Mouse (Mus musculus) midbrain, embryonic 12.5 days (tissue): ENCODE measurements around the gene Ncoa7. TPM values are rescaled to one million over a fixed set of nuclear protein-coding genes. Genes with fewer than 3 reads are reported as not detected.
"Not testable (repeated sequence)": the region's sequence is repeated elsewhere in the genome, so short reads cannot be mapped to it uniquely, and the experiment has no call there.

Experiments used
- ATAC-seq: fragments of 200-750 bp; cut with Nextera tagmentation; 2 replicates; pipeline ENCODE4 v1.8.0; 2017; ENCODE audit warnings: low read depth, moderate TSS enrichment, moderate library complexity; ENCODE audit not compliant: low FRiP score
- H3K27ac ChIP-seq: fragments of 300-500 bp; sonication (generic); replicated peaks from 2 replicates; pipeline ENCODE4 v1.5.1; 2016; ENCODE audit warnings: mild to moderate bottlenecking
- H3K27me3 ChIP-seq: fragments of 300-500 bp; sonication (generic); 2 replicates; pipeline ENCODE4 v1.6.1; 2016; ENCODE audit warnings: mild to moderate bottlenecking
- H3K36me3 ChIP-seq: fragments of 300-500 bp; sonication (generic); 2 replicates; pipeline ENCODE4 v1.6.1; 2016
- H3K4me1 ChIP-seq: fragments of 300-500 bp; sonication (generic); 2 replicates; pipeline ENCODE4 v1.6.1; 2016
- H3K4me2 ChIP-seq: fragments of 300-500 bp; sonication (generic); replicated peaks from 2 replicates; pipeline ENCODE4 v1.6.1; 2016; ENCODE audit warnings: mild to moderate bottlenecking, moderate library complexity
- H3K4me3 ChIP-seq: fragments of 300-500 bp; sonication (generic); 2 replicates; pipeline ENCODE4 v1.5.1; 2016; ENCODE audit warnings: mild to moderate bottlenecking
- H3K9ac ChIP-seq: fragments of 300-500 bp; sonication (generic); replicated peaks from 2 replicates; pipeline ENCODE4 v1.6.1; 2016; ENCODE audit warnings: mild to moderate bottlenecking, moderate library complexity
- H3K9me3 ChIP-seq: fragments of 300-500 bp; sonication (generic); 2 replicates; pipeline ENCODE4 v1.6.1; 2016; ENCODE audit warnings: mild to moderate bottlenecking
- WGBS: fragments of 180-500 bp; shearing (Covaris S2); methylation state at CpG from one replicate; pipeline ENCODE4 v1.1.7; 2016; 5-methylcytosine and 5-hydroxymethylcytosine counted together
- polyA plus RNA-seq: library from polyadenylated mRNA; unstranded; fragments of >200 nt; fragmentation: Nextera tagmentation; extraction: Ambion mirVana; gene quantifications from 2 replicates; pipeline ENCODE4 v1.2.1, GENCODE M21; 2016

Gene Ncoa7
- polyA plus RNA-seq, 1 experiment from 2014 or later: 8.0 TPM

DNA sequence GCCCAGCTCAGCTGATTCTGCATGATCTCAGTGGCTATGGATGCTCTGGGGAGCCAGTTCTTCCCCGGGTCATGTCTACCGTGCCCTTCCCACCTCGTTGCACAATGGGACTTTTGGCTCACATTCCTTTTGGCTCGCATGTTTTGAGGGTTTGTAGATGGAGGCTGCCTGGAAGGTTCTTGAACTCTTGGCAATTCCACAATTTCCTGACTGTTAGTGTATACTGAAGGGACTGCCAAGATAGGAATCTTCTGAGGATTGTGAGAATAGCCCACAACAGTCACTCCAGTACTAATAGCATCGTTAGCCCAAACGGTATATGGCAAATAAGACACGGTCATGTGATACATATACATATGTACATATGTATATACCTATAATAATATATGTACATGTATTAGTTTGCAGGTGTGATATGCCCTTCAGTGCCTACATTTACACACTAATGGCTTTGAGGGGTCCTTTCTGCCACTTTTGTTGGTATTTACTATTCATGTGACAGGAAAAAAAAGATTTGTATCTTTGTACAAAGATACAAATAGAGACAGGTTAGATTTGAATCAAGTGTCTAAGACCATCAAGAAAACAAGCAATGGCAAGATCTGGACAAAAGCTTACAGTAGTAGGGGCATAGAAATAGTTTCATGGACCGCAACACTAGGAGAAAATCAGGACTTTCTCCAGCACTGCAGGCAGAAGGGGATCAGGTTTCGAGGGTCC is 7.3 kb upstream of the Ncoa7 start:
- H3K9me3 ChIP-seq: no peaks in the 10 kb centered on the region
- no peaks in the 10 kb centered on the region for H3K4me1 ChIP-seq
- peak overlapping the region; percentile 45 for H3K4me2 ChIP-seq
- H3K36me3 ChIP-seq: no peaks in the 10 kb centered on the region
- no peak overlapping the region for H3K27ac ChIP-seq
- peak; percentile 72 for ATAC-seq
- no peak overlapping the region for H3K9ac ChIP-seq
- H3K27me3 ChIP-seq: no peaks in the 10 kb centered on the region
- 44% methylated on average over 9 of the region's 9 CpGs for WGBS
- peak overlapping the region; percentile 38 for H3K4me3 ChIP-seq

DNA sequence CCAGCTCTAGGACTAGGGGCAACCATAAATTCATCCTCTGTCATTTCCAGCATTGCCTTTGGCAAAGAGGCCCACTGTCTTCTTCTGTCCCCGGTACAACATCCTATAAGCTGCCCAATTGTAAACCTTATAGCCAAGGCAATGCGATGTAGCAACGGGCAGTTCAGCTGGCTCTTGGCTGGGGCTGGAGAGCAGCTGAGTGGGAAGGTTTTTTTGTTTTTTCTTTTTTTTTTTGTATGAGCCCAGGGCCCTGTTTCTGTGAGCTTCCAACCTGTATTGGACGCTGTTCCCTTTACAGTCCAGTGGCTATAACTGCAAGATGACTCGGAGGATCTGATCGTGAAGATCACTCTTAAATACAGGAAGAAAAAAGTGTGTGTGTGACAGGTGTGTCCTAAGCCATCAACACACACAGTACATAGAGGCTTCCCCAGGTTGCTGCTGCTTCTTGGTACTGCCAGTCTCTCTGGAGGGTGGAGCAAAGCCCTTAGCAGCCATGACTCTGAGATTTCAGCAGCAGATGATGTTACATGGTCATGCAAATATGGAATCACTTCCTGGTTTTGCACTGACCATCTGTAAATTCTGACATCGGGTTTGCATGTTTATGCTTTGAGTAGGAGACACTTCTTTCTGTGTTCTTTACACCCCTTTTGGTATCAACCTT is 594 bp upstream of the Ncoa7 start:
- H3K4me2 ChIP-seq: peak overlapping the region; percentile 55
- 36% methylated on average over 7 of the region's 7 CpGs for WGBS
- H3K9ac ChIP-seq: peak overlapping the region; percentile 84
- no peak; the same call in 1 of the 2 replicates for ATAC-seq
- peaks cover 7% of the 10 kb centered on the region; the same call in 1 of the 2 replicates for H3K4me1 ChIP-seq
- no peaks in the 10 kb centered on the region for H3K27me3 ChIP-seq
- no peaks in the 10 kb centered on the region for H3K9me3 ChIP-seq
- H3K27ac ChIP-seq: peak overlapping the region; percentile 91
- peak overlapping the region; percentile 81 for H3K4me3 ChIP-seq
- no peaks in the 10 kb centered on the region for H3K36me3 ChIP-seq

DNA sequence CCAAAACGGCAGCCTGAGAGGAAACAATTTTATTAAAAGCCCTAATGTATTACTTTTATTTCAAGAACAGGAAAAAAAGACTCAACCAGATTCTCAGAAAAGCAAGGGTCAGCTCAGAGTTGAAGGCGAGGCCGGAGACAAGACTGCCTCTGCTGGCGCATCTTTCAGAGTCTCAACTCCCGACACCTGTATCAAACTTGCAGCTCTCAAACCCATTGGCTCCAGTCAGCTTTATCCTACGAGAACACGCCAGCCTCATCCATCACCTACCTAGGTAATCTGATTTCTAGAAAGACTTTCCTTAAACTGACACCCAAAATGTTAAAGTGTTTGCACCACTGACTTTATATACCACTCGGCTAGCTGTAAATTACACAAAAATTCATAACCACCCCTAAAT is 1.1 kb downstream of the Ncoa7 start:
- Histone ChIP-seq H3K9ac (peak overlapping the region; percentile 84), H3K9me3 (no peaks in the 10 kb centered on the region), H3K4me1 (peaks cover 7% of the 10 kb centered on the region; the same call in 1 of the 2 replicates), H3K4me3 (peak overlapping the region; percentile 81), H3K4me2 (peak overlapping the region; percentile 55), H3K27me3 (no peaks in the 10 kb centered on the region), H3K36me3 (no peaks in the 10 kb centered on the region), H3K27ac (peak overlapping the region; percentile 91)
- no peak for ATAC-seq
- WGBS: 7% methylated on average over 8 of the region's 8 CpGs

DNA sequence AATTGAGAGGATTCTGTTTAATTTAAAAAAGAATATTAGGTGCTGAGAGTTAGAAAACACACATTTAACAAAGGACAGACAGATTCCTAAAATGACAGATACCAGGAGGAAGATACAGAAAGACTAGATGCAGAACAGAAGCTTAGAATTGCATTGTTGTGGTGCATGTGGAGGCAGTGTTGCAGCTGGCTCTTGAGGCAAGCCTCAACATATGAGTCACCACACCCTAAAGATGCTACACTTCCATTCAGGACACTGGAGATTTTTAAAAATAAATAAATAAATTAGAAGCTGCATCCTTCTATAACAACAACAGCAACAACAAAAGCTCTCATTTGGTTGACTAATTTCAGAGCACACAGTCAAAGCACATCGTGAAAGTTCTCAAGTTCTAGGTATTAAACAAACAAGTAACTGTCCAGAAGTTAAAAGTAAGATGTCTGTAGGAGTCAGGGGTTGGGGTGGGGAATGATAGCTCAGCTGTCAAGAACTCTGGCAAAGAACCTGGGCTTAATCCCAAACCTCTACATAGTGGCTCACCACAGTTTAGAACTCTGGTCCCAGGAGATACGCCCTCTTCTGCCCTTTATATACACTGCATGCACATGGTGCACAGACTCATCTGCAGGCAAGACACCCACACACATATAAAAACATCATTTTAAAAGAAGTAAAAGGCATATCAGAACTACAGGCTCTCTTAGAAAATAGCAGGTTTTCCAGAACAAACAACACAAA is 3.2 kb downstream of the Ncoa7 start:
- no peak overlapping the region for H3K27ac ChIP-seq
- H3K4me2 ChIP-seq: no peak overlapping the region
- 0 out of 2 replicates have a peak, but pooled peaks cover 8% of the 10 kb centered on the region for H3K9me3 ChIP-seq
- H3K9ac ChIP-seq: no peak overlapping the region
- H3K36me3 ChIP-seq: no peaks in the 10 kb centered on the region
- H3K27me3 ChIP-seq: no peaks in the 10 kb centered on the region
- ATAC-seq: no peak
- H3K4me3 ChIP-seq: no peak overlapping the region
- H3K4me1 ChIP-seq: peaks cover 7% of the 10 kb centered on the region; the same call in 1 of the 2 replicates
- WGBS: 88% methylated on average over 2 of the region's 2 CpGs

DNA sequence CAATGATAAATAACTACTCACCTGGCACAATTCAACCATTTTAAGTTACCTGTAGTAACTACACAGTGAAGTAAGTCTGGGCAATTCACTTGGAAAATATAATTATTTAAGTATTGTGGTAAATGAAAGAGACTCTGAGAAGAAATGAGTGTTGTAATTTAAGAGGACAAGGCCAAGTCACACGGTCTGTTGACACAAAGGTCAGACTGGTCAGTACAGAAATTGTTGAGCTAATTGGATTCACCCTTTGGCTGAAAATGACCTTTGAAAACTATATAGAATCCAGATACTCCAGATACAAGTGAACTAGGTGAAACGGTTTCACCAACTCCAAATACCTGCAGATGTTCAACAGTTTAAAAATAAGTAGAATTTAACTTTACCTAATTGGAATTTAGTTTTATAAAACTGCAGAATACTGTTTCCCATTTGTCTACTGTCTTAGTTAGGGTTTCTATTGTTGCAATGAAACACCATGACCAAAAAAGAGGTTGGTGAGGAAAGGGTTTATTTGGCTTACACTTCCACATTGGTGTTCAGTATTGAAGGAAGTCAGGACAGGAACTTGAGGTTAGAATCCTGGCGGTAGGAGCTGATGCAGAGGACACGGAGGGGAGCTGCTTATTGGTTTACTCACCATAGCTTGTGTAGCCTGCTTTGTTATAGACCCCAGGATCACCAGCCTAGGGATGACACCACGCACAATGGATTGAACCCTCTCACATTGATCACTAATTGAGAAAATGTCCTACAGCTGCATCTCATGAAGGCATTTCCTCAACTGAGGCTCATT is 6.5 kb downstream of the Ncoa7 start:
- 82% methylated on average over 5 of the region's 5 CpGs for WGBS

DNA sequence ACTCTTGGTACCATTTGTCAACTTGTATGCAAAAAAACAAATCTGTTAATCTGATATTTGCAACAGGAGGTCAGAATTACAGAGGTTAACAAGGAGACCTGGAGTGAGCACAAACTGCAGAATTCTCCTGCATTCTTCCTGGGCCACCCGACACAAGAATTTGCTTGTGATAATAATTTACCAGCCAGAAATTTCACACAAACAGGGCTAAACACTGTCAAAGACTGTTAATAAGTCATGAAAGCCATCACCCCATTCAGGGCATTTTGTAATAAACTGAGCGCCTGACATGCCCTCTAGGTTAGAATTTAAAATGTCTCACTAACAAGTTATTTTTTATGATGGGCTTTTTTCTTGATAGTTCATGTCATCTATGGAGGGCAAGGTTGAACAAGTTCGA is 12.1 kb downstream of the Ncoa7 start:
- Histone ChIP-seq H3K27ac (no peak overlapping the region), H3K36me3 (0 out of 2 replicates have a peak, but pooled peaks cover 6% of the 10 kb centered on the region), H3K4me2 (no peak overlapping the region), H3K27me3 (no peaks in the 10 kb centered on the region), H3K4me3 (no peak overlapping the region), H3K4me1 (no peaks in the 10 kb centered on the region), H3K9me3 (0 out of 2 replicates have a peak, but pooled peaks cover 5% of the 10 kb centered on the region), H3K9ac (no peak overlapping the region)
- no peak for ATAC-seq
- 92% methylated on average over 3 of the region's 3 CpGs for WGBS

More for the DNA sequence above, 6.5 kb downstream of the Ncoa7 start:
- Histone ChIP-seq H3K9ac (no peak overlapping the region), H3K27me3 (no peaks in the 10 kb centered on the region), H3K27ac (no peak overlapping the region), H3K4me3 (no peak overlapping the region), H3K4me1 (no peaks in the 10 kb centered on the region), H3K4me2 (no peak overlapping the region), H3K36me3 (0 out of 2 replicates have a peak, but pooled peaks cover 6% of the 10 kb centered on the region), H3K9me3 (0 out of 2 replicates have a peak, but pooled peaks cover 8% of the 10 kb centered on the region)
- no peak for ATAC-seq

DNA sequence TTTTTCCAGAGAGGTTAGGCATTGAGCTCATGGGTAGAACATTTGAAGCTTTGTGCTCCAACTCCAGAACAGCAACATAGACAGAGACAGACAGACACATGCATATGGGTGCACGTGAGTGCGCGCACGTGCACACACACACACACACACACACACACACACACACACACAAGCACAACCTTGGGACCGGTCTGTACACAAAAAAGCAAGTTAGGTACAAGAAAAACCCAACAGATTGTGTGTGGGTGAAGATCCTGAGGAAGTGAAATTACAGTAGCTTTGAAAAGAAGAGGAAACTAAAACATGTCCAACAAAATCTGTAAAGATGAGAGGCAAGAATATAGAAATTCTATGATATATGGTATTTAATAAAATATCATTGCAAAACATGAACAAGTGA is 13.6 kb downstream of the Ncoa7 start:
- no peaks in the 10 kb centered on the region for H3K4me1 ChIP-seq
- H3K27me3 ChIP-seq: no peaks in the 10 kb centered on the region
- 0 out of 2 replicates have a peak, but pooled peaks cover 4% of the 10 kb centered on the region for H3K36me3 ChIP-seq
- no peak overlapping the region for H3K27ac ChIP-seq
- no peak for ATAC-seq
- no peak overlapping the region for H3K4me3 ChIP-seq
- 90% methylated on average over 5 of the region's 5 CpGs for WGBS
- H3K9ac ChIP-seq: no peak overlapping the region
- H3K9me3 ChIP-seq: no peaks in the 10 kb centered on the region
- H3K4me2 ChIP-seq: no peak overlapping the region

DNA sequence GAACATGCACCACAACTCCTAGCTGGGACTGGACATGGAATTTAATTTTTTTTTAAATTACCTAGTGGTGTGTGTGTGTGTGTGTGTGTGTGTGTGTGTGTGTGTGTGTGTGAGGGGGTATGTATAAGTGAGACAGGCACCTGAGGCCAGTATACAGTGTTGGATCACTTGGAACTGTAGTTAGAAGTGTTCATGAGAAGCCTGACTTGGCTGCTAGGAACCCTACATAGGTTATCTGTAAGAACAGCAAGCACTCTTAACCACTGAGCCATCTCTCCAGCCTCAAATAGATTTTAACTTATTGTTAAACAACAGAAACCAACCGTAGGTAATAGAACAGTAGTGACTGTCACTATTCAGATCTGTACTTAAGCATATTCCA is 14.8 kb downstream of the Ncoa7 start:
- Histone ChIP-seq H3K36me3 (no peaks in the 10 kb centered on the region), H3K4me3 (no peak overlapping the region), H3K4me2 (no peak overlapping the region), H3K9ac (no peak overlapping the region), H3K9me3 (no peaks in the 10 kb centered on the region), H3K27ac (no peak overlapping the region), H3K27me3 (no peaks in the 10 kb centered on the region), H3K4me1 (no peaks in the 10 kb centered on the region)
- 88% methylated on average over 1 of the region's 1 CpGs for WGBS
- no peak for ATAC-seq

DNA sequence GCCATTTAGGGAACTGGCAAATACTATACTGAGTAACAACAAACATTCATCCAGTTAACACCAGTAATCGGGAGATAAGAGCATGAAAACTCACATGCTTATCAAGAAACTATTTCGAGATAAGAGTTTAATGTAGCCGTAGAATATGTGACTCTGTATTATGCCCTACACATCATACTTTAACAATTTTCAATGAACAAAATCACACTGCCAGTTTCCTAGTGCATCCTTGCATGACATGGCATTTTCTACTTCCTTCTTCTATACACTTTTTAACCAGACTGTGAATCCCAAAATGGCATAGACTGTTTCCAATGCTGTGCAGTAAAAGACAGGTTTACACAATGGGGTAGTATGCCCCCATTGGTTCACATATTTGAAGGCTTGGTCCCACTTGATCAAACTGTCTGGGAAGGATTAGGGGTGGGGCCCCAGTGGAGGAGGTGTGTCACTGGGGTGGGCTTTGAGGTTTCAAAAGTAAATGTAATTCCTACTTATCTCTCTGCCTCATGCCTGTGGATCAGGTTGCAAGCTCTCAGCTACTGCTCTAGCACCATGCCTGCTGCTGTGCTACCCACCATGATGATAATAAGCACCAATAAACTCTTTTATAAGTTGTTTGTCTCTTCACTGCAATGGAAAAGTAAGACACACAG is 15.3 kb downstream of the Ncoa7 start:
- H3K9ac ChIP-seq: no peak overlapping the region
- no peaks in the 10 kb centered on the region for H3K27me3 ChIP-seq
- H3K4me2 ChIP-seq: no peak overlapping the region
- 95% methylated on average over 3 of the region's 3 CpGs for whole genome bisulfite sequencing
- H3K4me3 ChIP-seq: no peak overlapping the region
- no peaks in the 10 kb centered on the region for H3K9me3 ChIP-seq
- no peaks in the 10 kb centered on the region for H3K36me3 ChIP-seq
- no peaks in the 10 kb centered on the region for H3K4me1 ChIP-seq
- no peak for ATAC-seq
- H3K27ac ChIP-seq: no peak overlapping the region

DNA sequence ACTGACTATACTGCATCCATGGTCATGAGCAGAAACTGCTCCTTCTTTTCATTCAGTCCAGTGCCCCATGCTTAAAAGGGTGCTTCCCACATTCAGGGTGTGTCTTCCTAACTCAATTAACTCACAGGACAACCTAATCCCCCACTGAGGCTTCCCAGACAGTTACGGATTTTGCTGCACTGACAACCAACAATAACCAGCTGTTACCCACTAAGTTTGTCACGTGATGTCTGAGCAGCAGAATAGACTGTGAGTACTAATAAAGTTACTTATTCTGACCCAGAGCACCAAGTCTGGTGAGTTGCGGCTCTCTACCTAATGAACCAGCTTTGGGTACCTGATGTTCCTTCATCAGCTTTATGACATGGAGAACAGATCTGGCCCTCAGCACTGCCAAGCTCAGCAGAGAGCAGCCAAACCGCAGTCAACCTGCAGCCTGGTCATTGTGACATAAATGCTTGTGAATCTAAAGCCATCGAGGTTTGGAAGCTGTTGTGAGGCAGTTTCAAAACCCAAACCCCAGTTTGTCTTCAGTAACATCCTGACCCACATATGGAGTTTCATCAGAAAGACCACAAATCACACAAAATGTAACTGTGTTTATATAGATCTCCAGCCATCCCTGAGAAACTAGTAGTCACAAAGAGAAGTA is 16.9 kb downstream of the Ncoa7 start:
- Histone ChIP-seq H3K27me3 (no peaks in the 10 kb centered on the region), H3K4me1 (no peaks in the 10 kb centered on the region), H3K9me3 (no peaks in the 10 kb centered on the region), H3K9ac (no peak overlapping the region), H3K36me3 (no peaks in the 10 kb centered on the region), H3K4me2 (no peak overlapping the region), H3K27ac (no peak overlapping the region), H3K4me3 (no peak overlapping the region)
- 83% methylated on average over 5 of the region's 5 CpGs for WGBS
- no peak for ATAC-seq

DNA sequence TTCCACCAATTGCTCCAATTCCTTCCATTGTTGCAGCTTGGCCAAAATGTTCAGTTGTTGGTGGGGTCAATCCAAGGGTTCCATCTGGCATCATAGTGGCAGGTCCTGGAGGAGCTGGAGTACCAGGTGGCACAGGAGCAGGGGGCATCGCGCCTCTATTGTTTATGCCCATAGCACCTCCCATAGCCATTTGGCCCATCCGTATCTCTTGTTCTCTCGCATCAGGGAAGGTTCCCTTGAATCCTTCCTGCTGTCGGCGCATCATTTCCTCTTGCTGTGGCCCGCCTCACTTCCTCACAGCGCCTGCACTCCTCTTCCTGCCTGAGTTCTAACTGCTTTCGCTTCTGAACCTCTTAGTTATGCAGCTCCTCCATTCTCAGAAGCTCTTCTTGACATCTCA is 22.2 kb downstream of the Ncoa7 start:
- H3K9ac ChIP-seq, H3K36me3 ChIP-seq, H3K27me3 ChIP-seq, ATAC-seq, H3K4me3 ChIP-seq, H3K4me2 ChIP-seq, H3K27ac ChIP-seq, H3K4me1 ChIP-seq, H3K9me3 ChIP-seq: not testable (repeated sequence)
- WGBS: 98% methylated on average over 9 of the region's 9 CpGs
